Mouse (Mus musculus) A20 (cell line): Measurements from ENCODE around the gene Pspn.

Experiments used
- DNase-seq: peaks from one replicate; pipeline ENCODE4 v3.0.0-alpha.2; 2011; ENCODE audit warnings: low read depth, low spot score

Gene Pspn

GRCm38 (mm10) chr17:56996506-56996905, 3.3 kb downstream of the Pspn start:
- no peak for DNase-seq

- DNase-seq = no peak
Measured at GRCm38 (mm10) chr17:56995046-56995445, 4.8 kb downstream of the Pspn start.

- peak; percentile 19 for DNase-seq
Measured at GRCm38 (mm10) chr17:56990966-56991365, 8.9 kb downstream of the Pspn start.

- DNase-seq = peak; percentile 98
Measured at GRCm38 (mm10) chr17:56990115-56990746, 9.6 kb downstream of the Pspn start, which contains the start of gene Clpp. Gene Clpp (plus strand): TSS chr17:56990305.

- no peak for DNase-seq
Measured at GRCm38 (mm10) chr17:56989467-56990114, 10.2 kb downstream of the Pspn start.

GRCm38 (mm10) chr17:56988921-56989430, 10.8 kb downstream of the Pspn start:
- peak; percentile 26 for DNase-seq

- DNase-seq = no peak
Measured at GRCm38 (mm10) chr17:56988441-56988840, 11.4 kb downstream of the Pspn start.

- DNase-seq = no peak
Measured at GRCm38 (mm10) chr17:56986105-56986805, 13.6 kb downstream of the Pspn start.

GRCm38 (mm10) chr17:56985656-56986055, 14.2 kb downstream of the Pspn start:
- DNase-seq = no peak

- DNase-seq = no peak
Measured at GRCm38 (mm10) chr17:56984886-56985285, 14.9 kb downstream of the Pspn start.

GRCm38 (mm10) chr17:56982013-56982412, 17.8 kb downstream of the Pspn start, which contains the start of gene Acer1:
Gene Acer1 (minus strand): TSS chr17:56982126.
- no peak for DNase-seq

- DNase-seq = no peak
Measured at GRCm38 (mm10) chr17:56981049-56981448, 18.8 kb downstream of the Pspn start.

- no peak for DNase-seq
Measured at GRCm38 (mm10) chr17:56979524-56979923, 20.3 kb downstream of the Pspn start.

GRCm38 (mm10) chr17:56976531-56977390, 23.1 kb downstream of the Pspn start:
- DNase-seq = no peak

GRCm38 (mm10) chr17:56975391-56975790, 24.4 kb downstream of the Pspn start:
- no peak for DNase-seq

GRCm38 (mm10) chr17:56974708-56975240, 25.0 kb downstream of the Pspn start:
- no peak for DNase-seq

- DNase-seq = no peak
Measured at GRCm38 (mm10) chr17:56973956-56974707, 25.7 kb downstream of the Pspn start.

- no peak for DNase-seq
Measured at GRCm38 (mm10) chr17:56970081-56970480, 29.7 kb downstream of the Pspn start.

GRCm38 (mm10) chr17:56969321-56969720, 30.5 kb downstream of the Pspn start:
- no peak for DNase-seq

GRCm38 (mm10) chr17:56963646-56964045, 36.2 kb downstream of the Pspn start:
- DNase-seq = no peak
